Mouse (Mus musculus) neural tube, embryonic 14.5 days (tissue): ENCODE measurements around the gene Rac3. TPM values are rescaled to one million over a fixed set of nuclear protein-coding genes. Genes with fewer than 3 reads are reported as not detected.
"Not testable (repeated sequence)": the region's sequence is repeated elsewhere in the genome, so short reads cannot be mapped to it uniquely, and the experiment has no call there.

Experiments
- ATAC-seq: fragments of 200-750 bp; cut with Nextera tagmentation; 2 replicates; pipeline ENCODE4 v1.8.0; 2017; ENCODE audit warnings: low read depth, mild to moderate bottlenecking, moderate TSS enrichment, moderate library complexity
- H3K27ac ChIP-seq: fragments of 300-500 bp; sonication (generic); 2 replicates; pipeline ENCODE4 v1.5.1; 2014; ENCODE audit warnings: low read depth, mild to moderate bottlenecking, control low read depth, low read length, moderate library complexity, mixed read lengths
- H3K27me3 ChIP-seq: fragments of 300-500 bp; sonication (generic); 2 replicates; pipeline ENCODE4 v1.6.1; 2014; ENCODE audit warnings: low read length; ENCODE audit not compliant: control insufficient read depth, insufficient read depth
- H3K36me3 ChIP-seq: fragments of 300-500 bp; sonication (generic); 2 replicates; pipeline ENCODE4 v1.6.1; 2014; ENCODE audit warnings: low read length, mixed read lengths; ENCODE audit not compliant: control insufficient read depth, insufficient read depth
- H3K4me1 ChIP-seq: fragments of 300-500 bp; sonication (generic); 2 replicates; pipeline ENCODE4 v1.6.1; 2014; ENCODE audit warnings: low read length; ENCODE audit not compliant: control insufficient read depth, insufficient read depth
- H3K4me2 ChIP-seq: fragments of 300-500 bp; sonication (generic); 2 replicates; pipeline ENCODE4 v1.6.1; 2014; ENCODE audit warnings: mild to moderate bottlenecking, low read depth, low read length, control low read depth
- H3K4me3 ChIP-seq: fragments of 300-500 bp; sonication (generic); 2 replicates; pipeline ENCODE4 v1.5.1; 2014; ENCODE audit warnings: low read depth, low read length, control low read depth, mixed read lengths
- H3K9ac ChIP-seq: fragments of 300-500 bp; sonication (generic); replicated peaks from 2 replicates; pipeline ENCODE4 v1.6.1; 2014; ENCODE audit warnings: low read depth, mild to moderate bottlenecking, control low read depth, low read length, mixed read lengths
- H3K9me3 ChIP-seq: fragments of 300-500 bp; sonication (generic); 2 replicates; pipeline ENCODE4 v1.6.1; 2016; ENCODE audit warnings: low read length; ENCODE audit not compliant: control insufficient read depth
- WGBS: fragments of 180-500 bp; shearing (Covaris S2); extraction: QIAGEN DNeasy Blood & Tissue Kit; methylation state at CpG from one replicate; pipeline ENCODE4 v1.1.7; 2014; 5-methylcytosine and 5-hydroxymethylcytosine counted together
- polyA plus RNA-seq: library from polyadenylated mRNA; unstranded; fragments of >200 nt; fragmentation: Nextera tagmentation; extraction: Ambion mirVana; gene quantifications from 2 replicates; pipeline ENCODE4 v1.2.1, GENCODE M21; 2014

Rac3 gene
- polyA plus RNA-seq, 1 experiment from 2014 or later, result 135 TPM

GRCm38 (mm10) chr11:120751606-120752005 lies 30.3 kb downstream of the Rac3 start:
- WGBS, result 78% methylated on average over 4 of the region's 4 CpGs
- Histone ChIP-seq H3K4me1 (no peaks in the 10 kb centered on the region), H3K9me3 (no peaks in the 10 kb centered on the region), H3K9ac (no peak overlapping the region), H3K27me3 (no peaks in the 10 kb centered on the region), H3K27ac (no peak overlapping the region), H3K4me2 (no peak overlapping the region), H3K36me3 (no peaks in the 10 kb centered on the region), H3K4me3 (no peak overlapping the region)
- no peak for ATAC-seq

GRCm38 (mm10) chr11:120760236-120760635 lies 39.0 kb downstream of the Rac3 start:
- no peak overlapping the region for H3K9ac ChIP-seq
- WGBS, result 91% methylated on average over 9 of the region's 9 CpGs

GRCm38 (mm10) chr11:120761811-120762671 lies 40.8 kb downstream of the Rac3 start:
- Histone ChIP-seq H3K9ac (no peak overlapping the region), H3K36me3 (no peaks in the 10 kb centered on the region), H3K9me3 (no peaks in the 10 kb centered on the region), H3K27ac (no peak overlapping the region), H3K4me1 (no peaks in the 10 kb centered on the region), H3K4me3 (no peak overlapping the region), H3K4me2 (no peak overlapping the region), H3K27me3 (no peaks in the 10 kb centered on the region)
- no peak for ATAC-seq
- WGBS, result 73% methylated on average over 14 of the region's 14 CpGs

More at GRCm38 (mm10) chr11:120760236-120760635, 39.0 kb downstream of the Rac3 start:
- Histone ChIP-seq H3K4me3 (no peak overlapping the region), H3K36me3 (no peaks in the 10 kb centered on the region), H3K27ac (no peak overlapping the region), H3K27me3 (no peaks in the 10 kb centered on the region), H3K4me1 (no peaks in the 10 kb centered on the region), H3K4me2 (no peak overlapping the region), H3K9me3 (no peaks in the 10 kb centered on the region)
- no peak for ATAC-seq

- not testable (repeated sequence) for H3K27me3 ChIP-seq, H3K4me1 ChIP-seq, H3K4me3 ChIP-seq, H3K9ac ChIP-seq, ATAC-seq, H3K27ac ChIP-seq, H3K9me3 ChIP-seq, H3K4me2 ChIP-seq, H3K36me3 ChIP-seq
- 20% methylated on average over 14 of the region's 14 CpGs for WGBS
These were observed 41.4 kb downstream of the Rac3 start, which contains the start of gene Hmga1b for GRCm38 (mm10) chr11:120762672-120763041. Gene Hmga1b (plus strand): TSS chr11:120762794.

DNA sequence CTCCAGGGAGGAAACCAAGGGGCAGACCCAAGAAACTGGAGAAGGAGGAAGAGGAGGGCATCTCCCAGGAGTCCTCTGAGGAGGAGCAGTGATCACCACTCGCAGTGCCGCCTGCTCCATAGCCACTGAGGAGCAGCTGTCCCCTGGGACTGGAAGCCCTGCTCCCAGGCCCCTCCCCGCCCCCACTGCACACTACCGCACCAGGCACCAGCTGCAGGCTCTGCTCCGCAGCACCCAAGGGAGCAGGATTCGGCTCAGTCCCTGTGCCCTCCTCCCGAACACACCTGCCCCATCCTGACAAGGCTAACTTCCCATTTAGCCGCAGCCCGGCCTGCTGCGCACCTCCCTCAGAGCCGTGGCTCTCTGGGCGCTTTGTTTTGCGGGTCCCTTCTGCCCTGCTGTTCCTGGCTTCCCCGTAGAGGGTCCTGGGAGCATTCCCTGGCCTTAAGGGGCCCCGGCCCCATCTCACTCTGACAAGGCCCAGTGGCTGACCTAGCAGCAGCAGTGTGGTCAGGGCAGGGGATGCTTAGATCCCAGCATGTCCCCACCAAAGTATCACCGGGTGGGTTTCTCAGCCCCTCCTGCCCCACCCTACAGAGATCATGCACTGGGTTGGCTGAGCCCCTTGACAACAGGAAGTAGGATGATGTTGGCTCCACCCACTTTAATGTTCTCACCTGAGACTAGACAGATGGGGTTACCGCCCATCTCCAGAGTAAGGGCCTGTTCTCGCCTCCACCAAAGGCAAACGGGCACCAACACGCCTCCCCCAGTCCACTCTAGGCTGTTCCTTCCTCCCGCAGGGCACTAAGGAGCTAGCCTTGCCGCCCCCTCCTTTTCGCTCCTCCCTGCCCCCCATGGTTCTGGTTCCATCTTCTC lies 42.1 kb downstream of the Rac3 start:
- not testable (repeated sequence) for H3K4me3 ChIP-seq, H3K4me2 ChIP-seq, H3K36me3 ChIP-seq, H3K27ac ChIP-seq, H3K9ac ChIP-seq, H3K9me3 ChIP-seq, H3K4me1 ChIP-seq, H3K27me3 ChIP-seq
- 0 out of 2 replicates have a peak, but pooled peaks have one; percentile 44 for ATAC-seq
- WGBS, result 4% methylated on average over 8 of the region's 23 CpGs

DNA sequence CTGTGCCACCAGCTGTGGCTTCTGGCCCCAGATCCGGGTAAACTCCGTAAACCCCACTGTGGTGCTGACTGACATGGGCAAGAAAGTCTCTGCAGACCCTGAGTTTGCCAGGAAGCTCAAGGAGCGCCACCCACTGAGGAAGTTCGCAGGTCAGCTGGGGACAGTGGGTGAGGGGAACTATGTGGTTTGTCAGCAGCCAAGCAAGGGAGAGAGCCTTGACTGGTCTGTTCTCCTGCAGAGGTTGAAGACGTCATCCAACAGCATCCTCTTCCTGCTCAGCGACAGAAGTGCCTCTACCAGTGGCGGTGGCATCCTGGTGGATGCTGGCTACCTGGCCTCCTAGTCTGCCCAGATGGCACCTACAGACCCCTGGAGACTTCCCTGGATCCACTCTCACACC lies 45.8 kb downstream of the Rac3 start:
- not testable (repeated sequence) for H3K4me1 ChIP-seq, H3K4me2 ChIP-seq, H3K27ac ChIP-seq, H3K9ac ChIP-seq, H3K36me3 ChIP-seq, H3K4me3 ChIP-seq, ATAC-seq, H3K27me3 ChIP-seq, H3K9me3 ChIP-seq
- 86% methylated on average over 3 of the region's 7 CpGs for WGBS

DNA sequence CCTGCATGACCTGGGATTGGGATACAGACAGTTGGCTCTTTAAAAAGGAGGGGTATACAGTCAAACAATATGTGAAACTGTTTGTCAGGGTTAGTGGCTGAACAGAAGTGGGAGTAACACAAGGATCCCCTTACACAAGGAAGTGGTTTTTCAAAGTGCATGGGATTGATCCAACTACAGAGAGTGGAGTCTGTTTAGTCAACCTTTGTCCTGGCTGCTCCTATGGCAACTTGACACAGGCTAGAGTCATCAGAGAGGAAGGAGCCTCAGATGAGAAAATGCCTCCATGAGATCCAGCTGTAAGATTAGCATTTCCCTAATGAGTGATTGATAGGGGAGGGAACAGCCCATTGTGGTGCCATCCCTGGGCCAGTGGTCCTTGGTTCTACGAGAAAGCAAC lies 46.9 kb downstream of the Rac3 start:
- Histone ChIP-seq H3K9me3 (no peaks in the 10 kb centered on the region), H3K27ac (no peak overlapping the region), H3K4me2 (no peak overlapping the region), H3K9ac (no peak overlapping the region), H3K4me1 (no peaks in the 10 kb centered on the region), H3K36me3 (no peaks in the 10 kb centered on the region), H3K27me3 (no peaks in the 10 kb centered on the region), H3K4me3 (no peak overlapping the region)
- no peak for ATAC-seq
- WGBS, result 63% methylated on average over 1 of the region's 1 CpGs

DNA sequence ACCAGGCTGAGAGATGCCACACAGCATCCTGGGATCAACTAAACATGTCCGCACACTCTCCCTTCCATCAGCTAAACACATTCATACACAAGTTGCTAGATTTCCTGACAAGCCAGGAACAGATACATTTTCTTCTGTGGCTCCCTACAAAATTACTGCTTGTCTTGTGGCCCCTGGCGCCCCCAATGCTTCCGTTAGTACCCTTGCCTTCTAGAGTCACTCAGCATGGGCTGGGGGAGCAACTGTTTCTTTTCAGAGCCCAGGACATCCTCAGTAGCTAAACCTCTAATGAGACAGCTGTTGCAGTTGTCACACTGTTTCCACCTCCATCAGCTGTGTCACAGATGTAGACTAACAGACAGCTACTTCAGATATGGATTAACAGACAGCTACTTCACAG lies 51.5 kb downstream of the Rac3 start:
- Histone ChIP-seq H3K4me2 (no peak overlapping the region), H3K27me3 (no peaks in the 10 kb centered on the region), H3K9me3 (no peaks in the 10 kb centered on the region), H3K36me3 (no peaks in the 10 kb centered on the region), H3K27ac (no peak overlapping the region), H3K4me1 (no peaks in the 10 kb centered on the region), H3K9ac (no peak overlapping the region), H3K4me3 (no peak overlapping the region)
- 77% methylated on average over 3 of the region's 3 CpGs for WGBS
- ATAC-seq, result no peak
